Mouse (Mus musculus) embryonic facial prominence, embryonic 13.5 days (tissue): Measurements from ENCODE around the gene Bmpr2. TPM values are rescaled to one million over a fixed set of nuclear protein-coding genes. Genes with fewer than 3 reads are reported as not detected.

Experiments
- ATAC-seq: fragments of 200-750 bp; cut with Nextera tagmentation; 2 replicates; pipeline ENCODE4 v1.8.0; 2017; ENCODE audit warnings: low read depth; ENCODE audit not compliant: insufficient number of reproducible peaks, insufficient read depth, low FRiP score, low TSS enrichment
- H3K27ac ChIP-seq: fragments of 300-500 bp; sonication (generic); 2 replicates; pipeline ENCODE4 v1.5.1; 2015; ENCODE audit warnings: moderate library complexity, mild to moderate bottlenecking, inconsistent platforms
- H3K27me3 ChIP-seq: fragments of 300-500 bp; sonication (generic); 2 replicates; pipeline ENCODE4 v1.6.1; 2015; ENCODE audit warnings: mild to moderate bottlenecking, inconsistent platforms
- H3K36me3 ChIP-seq: fragments of 300-500 bp; sonication (generic); 2 replicates; pipeline ENCODE4 v1.6.1; 2015; ENCODE audit warnings: mild to moderate bottlenecking, inconsistent platforms
- H3K4me1 ChIP-seq: fragments of 300-500 bp; sonication (generic); 2 replicates; pipeline ENCODE4 v1.6.1; 2015; ENCODE audit warnings: inconsistent platforms
- H3K4me2 ChIP-seq: fragments of 300-500 bp; sonication (generic); 2 replicates; pipeline ENCODE4 v1.6.1; 2015; ENCODE audit warnings: moderate library complexity, mild to moderate bottlenecking, inconsistent platforms
- H3K4me3 ChIP-seq: fragments of 300-500 bp; sonication (generic); 2 replicates; pipeline ENCODE4 v1.5.1; 2015; ENCODE audit warnings: mild to moderate bottlenecking, inconsistent platforms
- H3K9ac ChIP-seq: fragments of 300-500 bp; sonication (generic); 2 replicates; pipeline ENCODE4 v1.6.1; 2015; ENCODE audit warnings: mild to moderate bottlenecking, inconsistent platforms
- H3K9me3 ChIP-seq: fragments of 300-500 bp; sonication (generic); 2 replicates; pipeline ENCODE4 v1.6.1; 2016; ENCODE audit warnings: inconsistent platforms
- WGBS: fragments of 180-500 bp; shearing (Covaris S2); methylation state at CpG from one replicate; pipeline ENCODE4 v1.1.7; 2015; ENCODE audit warnings: mixed read lengths; 5-methylcytosine and 5-hydroxymethylcytosine counted together
- polyA plus RNA-seq: library from polyadenylated mRNA; unstranded; fragments of >200 nt; fragmentation: Nextera tagmentation; extraction: Ambion mirVana; gene quantifications from 2 replicates; pipeline ENCODE4 v1.2.1, GENCODE M21; 2015

The Bmpr2 gene
- polyA plus RNA-seq, 1 experiment from 2014 or later = 10.5 TPM

DNA sequence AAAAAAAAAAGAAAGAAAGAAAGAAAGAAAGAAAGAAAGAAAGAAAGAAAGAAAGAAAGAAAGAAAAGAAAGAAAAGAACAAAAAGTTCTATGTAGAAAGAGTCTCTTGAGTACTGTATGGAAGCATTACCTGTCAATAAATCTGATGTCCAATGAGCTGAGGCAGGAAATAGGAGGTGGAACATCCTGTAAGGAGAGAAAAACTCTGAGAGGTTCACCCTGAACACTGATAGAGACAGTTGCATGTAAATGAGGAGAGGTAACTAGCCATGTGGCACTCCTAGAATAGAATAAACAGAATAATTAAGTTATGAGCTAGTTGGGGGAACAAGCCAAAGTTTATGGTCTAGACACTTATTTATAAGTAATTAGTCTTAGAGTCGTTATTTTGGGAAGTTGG lies 4.9 kb upstream of the Bmpr2 start:
- H3K9ac ChIP-seq = no peak overlapping the region
- no peak overlapping the region for H3K27ac ChIP-seq
- no peaks in the 10 kb centered on the region for H3K4me1 ChIP-seq
- H3K36me3 ChIP-seq = no peaks in the 10 kb centered on the region
- no peaks in the 10 kb centered on the region for H3K27me3 ChIP-seq
- H3K4me2 ChIP-seq = no peak overlapping the region
- 94% methylated on average over 1 of the region's 1 CpGs for WGBS
- no peaks in the 10 kb centered on the region for H3K9me3 ChIP-seq
- ATAC-seq = no peak
- H3K4me3 ChIP-seq = no peak overlapping the region

DNA sequence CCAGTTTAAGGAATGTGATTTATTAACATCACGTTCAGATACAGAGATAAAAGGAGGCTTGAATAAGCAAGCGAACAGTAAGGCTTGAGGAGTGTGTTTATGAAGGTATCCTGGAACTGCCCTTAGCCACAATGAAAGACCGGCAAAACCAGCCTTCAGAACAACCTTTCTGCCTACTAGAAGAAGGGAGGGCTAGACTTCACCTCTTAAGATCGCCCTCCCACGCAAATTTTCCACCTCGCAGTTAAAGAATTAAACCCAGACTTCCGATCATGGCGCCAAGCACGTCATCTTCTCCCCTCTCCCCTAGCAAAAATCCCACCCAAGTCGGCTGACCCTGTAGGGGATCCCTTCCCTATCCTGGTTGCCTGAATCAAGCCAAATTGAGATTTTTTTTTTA lies 992 bp upstream of the Bmpr2 start:
- no peaks in the 10 kb centered on the region for H3K36me3 ChIP-seq
- under 1% methylated on average over 10 of the region's 10 CpGs for WGBS
- peak overlapping the region; percentile 98 for H3K27ac ChIP-seq
- peak overlapping the region; percentile 96 for H3K4me3 ChIP-seq
- H3K9me3 ChIP-seq = no peaks in the 10 kb centered on the region
- ATAC-seq = no peak
- peaks cover 10% of the 10 kb centered on the region for H3K4me1 ChIP-seq
- peak overlapping the region; percentile 97 for H3K9ac ChIP-seq
- H3K27me3 ChIP-seq = no peaks in the 10 kb centered on the region
- H3K4me2 ChIP-seq = peak overlapping the region; percentile 71

DNA sequence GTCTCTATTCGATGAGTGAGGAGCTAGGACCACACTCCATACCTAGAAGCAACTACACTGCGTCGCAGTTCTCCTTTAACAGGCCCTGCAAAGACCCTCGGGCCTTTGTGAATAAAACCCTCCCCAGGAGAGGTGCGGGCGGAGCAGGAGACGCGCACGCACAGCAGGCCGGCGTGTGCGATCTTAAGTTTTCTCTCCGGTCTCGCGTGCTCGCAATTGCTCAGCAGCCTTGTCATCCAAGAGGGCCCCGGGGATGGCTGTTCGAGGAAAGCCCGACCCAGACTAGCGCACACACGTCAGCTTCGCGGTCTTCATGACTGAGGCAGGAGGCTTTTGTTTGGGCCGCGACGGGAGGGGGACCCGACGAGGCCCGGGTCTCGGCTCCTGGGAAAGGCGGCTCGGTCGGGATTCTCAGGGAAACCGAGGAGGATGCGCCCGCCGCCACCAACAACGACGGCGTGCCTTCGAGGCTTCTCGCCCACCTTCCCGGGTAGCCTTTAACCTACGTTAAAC lies 493 bp upstream of the Bmpr2 start:
- Histone ChIP-seq H3K4me1 (peaks cover 10% of the 10 kb centered on the region), H3K4me2 (peak overlapping the region; percentile 71), H3K9ac (peak overlapping the region; percentile 97), H3K27ac (peak overlapping the region; percentile 98), H3K4me3 (peak overlapping the region; percentile 96), H3K36me3 (no peaks in the 10 kb centered on the region), H3K9me3 (no peaks in the 10 kb centered on the region), H3K27me3 (no peaks in the 10 kb centered on the region)
- WGBS = under 1% methylated on average over 44 of the region's 44 CpGs
- ATAC-seq = peak; percentile 54

DNA sequence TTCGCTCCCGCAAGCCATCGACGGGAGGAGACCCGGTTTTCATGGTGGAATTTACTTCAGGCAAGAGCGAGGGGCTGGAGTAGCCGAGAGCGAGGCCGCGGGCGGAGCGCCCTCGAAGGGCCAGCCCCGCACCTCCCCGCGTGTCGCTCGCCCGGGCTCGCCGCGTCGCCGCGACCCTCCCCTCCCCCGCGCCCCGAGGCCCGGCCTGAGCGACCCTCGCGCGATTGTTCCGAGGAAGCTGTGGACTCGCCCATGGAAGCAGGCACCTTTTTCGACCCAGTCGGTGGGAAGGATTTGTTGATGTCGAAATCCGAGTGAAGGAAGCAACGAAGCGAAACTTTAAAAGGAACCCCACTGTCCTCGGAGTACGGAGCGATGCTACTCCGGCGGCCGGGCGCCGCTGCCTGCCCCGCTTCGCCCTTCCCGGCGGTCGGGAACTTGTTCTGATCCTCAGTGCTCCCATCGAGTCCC lies 616 bp downstream of the Bmpr2 start:
- Histone ChIP-seq H3K4me1 (peaks cover 12% of the 10 kb centered on the region), H3K27ac (peak overlapping the region; percentile 98), H3K9me3 (no peaks in the 10 kb centered on the region), H3K36me3 (peaks cover 2% of the 10 kb centered on the region; the same call in 1 of the 2 replicates), H3K4me2 (peak overlapping the region; percentile 71), H3K4me3 (peak overlapping the region; percentile 96), H3K9ac (peak overlapping the region; percentile 97), H3K27me3 (no peaks in the 10 kb centered on the region)
- no peak; the same call in 1 of the 2 replicates for ATAC-seq
- under 1% methylated on average over 52 of the region's 55 CpGs for WGBS

DNA sequence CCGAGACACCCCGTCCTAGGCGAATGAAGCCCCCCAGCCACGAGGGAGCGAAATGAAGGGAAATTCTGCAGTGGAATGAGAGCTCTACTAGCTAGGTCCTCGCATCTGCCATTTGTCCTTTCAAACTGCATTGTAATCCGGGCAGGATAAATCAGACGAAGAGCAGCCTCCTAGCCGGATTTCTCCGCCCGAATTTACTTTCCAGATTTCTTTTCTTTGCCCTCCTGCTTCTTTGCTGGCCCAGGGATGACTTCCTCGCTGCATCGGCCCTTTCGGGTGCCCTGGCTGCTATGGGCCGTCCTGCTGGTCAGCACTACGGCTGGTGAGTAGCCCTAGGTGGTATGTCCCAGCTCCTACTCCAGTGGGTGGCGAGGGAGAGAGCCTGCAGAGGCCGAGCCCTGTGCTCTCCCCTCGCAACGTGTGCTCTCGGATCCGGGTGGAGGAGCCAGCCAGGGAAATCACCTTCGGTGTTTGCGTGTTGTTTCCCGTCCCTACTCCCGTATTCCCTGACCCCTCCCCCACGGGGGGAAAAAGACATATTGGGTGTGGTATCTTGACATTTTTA lies 1.3 kb downstream of the Bmpr2 start:
- Histone ChIP-seq H3K4me3 (peak overlapping the region; percentile 96), H3K4me1 (peaks cover 12% of the 10 kb centered on the region), H3K27me3 (no peaks in the 10 kb centered on the region), H3K36me3 (peaks cover 8% of the 10 kb centered on the region; the same call in 1 of the 2 replicates), H3K27ac (peak overlapping the region; percentile 98), H3K9me3 (no peaks in the 10 kb centered on the region), H3K4me2 (peak overlapping the region; percentile 71), H3K9ac (peak overlapping the region; percentile 97)
- no peak for ATAC-seq
- under 1% methylated on average over 27 of the region's 27 CpGs for WGBS

DNA sequence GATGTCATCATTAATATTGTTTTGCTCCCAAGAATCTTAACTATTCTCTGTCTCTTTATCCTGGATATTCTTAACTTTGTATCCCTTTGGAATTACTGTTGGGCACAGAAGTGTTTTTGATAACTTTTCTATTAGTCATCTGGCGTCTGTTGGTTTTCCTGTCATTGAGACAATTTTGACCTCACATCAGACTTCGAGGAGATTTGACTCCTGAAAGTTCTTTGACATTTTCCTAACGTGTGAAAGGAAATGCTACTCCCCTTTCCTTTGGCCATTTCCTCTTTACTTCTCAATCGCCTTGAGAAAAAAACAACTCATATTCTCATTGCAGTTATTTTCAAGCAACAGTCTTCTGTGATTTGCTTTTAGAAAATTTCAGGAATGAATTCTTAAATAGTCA lies 2.1 kb downstream of the Bmpr2 start:
- no peak for ATAC-seq
- Histone ChIP-seq H3K4me1 (peaks cover 12% of the 10 kb centered on the region), H3K9me3 (no peaks in the 10 kb centered on the region), H3K27ac (no peak overlapping the region), H3K36me3 (peaks cover 8% of the 10 kb centered on the region; the same call in 1 of the 2 replicates), H3K27me3 (no peaks in the 10 kb centered on the region), H3K4me2 (peak overlapping the region; percentile 71), H3K9ac (peak overlapping the region; percentile 64; the same call in 1 of the 2 replicates), H3K4me3 (peak overlapping the region; percentile 96)
- WGBS = 3% methylated on average over 4 of the region's 4 CpGs

DNA sequence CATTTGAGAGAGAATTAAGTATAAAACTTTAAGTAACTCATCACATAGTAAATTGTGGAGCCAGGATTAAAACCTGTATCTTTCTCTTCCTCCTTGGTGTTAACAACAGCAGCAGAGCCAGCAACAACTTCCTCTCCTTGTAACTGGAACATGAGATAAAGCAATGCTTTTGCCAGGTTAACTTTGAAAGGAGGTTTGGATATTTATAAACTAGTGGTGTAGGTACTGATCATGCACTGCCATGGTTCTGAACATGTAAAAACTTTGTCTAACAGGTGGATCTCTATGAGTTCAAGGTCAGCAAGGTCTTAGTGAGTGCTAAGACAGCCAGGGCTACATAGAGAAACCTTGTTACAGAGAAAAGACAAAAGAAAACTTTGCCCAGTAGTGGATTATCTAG lies 3.4 kb downstream of the Bmpr2 start:
- Histone ChIP-seq H3K4me1 (peaks cover 16% of the 10 kb centered on the region), H3K4me3 (peak overlapping the region; percentile 36), H3K9ac (peak overlapping the region; percentile 57), H3K4me2 (peak overlapping the region; percentile 60), H3K27ac (no peak overlapping the region), H3K27me3 (no peaks in the 10 kb centered on the region), H3K36me3 (peaks cover 8% of the 10 kb centered on the region; the same call in 1 of the 2 replicates), H3K9me3 (no peaks in the 10 kb centered on the region)
- no peak for ATAC-seq

DNA sequence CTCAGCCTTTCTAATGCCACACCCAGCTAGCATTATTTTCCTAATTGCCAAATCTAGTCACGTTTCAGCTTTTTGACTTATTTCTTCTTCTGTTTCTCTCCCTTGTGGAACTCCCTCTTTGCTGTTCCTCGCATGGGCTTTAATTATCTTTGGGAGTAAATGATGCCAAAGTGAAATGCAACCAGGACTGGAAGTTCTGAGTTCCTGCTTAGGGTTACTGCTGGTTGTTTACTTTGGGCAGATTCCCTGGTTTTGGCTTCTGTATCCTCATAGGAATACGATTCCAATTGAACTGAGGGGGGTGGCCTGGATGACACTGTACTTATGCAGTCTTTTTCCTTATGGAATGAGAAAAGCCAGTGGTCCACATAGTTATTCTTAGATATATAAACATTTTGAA lies 8.7 kb downstream of the Bmpr2 start:
- peaks cover 8% of the 10 kb centered on the region; the same call in 1 of the 2 replicates for H3K36me3 ChIP-seq
- H3K4me3 ChIP-seq = no peak overlapping the region
- 65% methylated on average over 3 of the region's 3 CpGs for WGBS
- H3K4me1 ChIP-seq = peaks cover 13% of the 10 kb centered on the region
- no peak for ATAC-seq
- H3K27me3 ChIP-seq = no peaks in the 10 kb centered on the region
- H3K4me2 ChIP-seq = no peak overlapping the region
- no peak overlapping the region for H3K9ac ChIP-seq
- H3K9me3 ChIP-seq = no peaks in the 10 kb centered on the region
- H3K27ac ChIP-seq = no peak overlapping the region

DNA sequence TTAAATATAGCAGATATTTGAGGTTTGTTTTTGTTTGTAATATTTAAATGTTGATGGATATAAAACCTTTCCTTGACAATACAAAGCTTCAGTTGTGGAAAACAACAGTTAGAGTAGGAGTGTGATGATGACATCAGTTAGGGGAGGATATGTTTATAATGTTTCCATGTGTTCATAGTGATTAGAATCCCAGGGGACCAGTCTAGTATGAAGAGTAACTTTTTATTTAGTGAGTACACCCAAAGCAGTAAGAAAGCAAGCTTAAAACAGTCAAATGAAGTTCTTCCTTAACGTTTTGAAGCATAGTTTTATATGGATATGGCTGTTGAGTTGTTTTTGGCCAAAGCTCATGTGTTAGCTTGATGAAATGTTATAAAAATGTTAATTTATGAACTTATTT lies 17.9 kb downstream of the Bmpr2 start:
- 79% methylated on average over 1 of the region's 1 CpGs for WGBS
- Histone ChIP-seq H3K4me2 (no peak overlapping the region), H3K27me3 (no peaks in the 10 kb centered on the region), H3K9ac (no peak overlapping the region), H3K9me3 (no peaks in the 10 kb centered on the region), H3K4me1 (no peaks in the 10 kb centered on the region), H3K4me3 (no peak overlapping the region), H3K27ac (no peak overlapping the region), H3K36me3 (peaks cover 3% of the 10 kb centered on the region; the same call in 1 of the 2 replicates)
- no peak for ATAC-seq

DNA sequence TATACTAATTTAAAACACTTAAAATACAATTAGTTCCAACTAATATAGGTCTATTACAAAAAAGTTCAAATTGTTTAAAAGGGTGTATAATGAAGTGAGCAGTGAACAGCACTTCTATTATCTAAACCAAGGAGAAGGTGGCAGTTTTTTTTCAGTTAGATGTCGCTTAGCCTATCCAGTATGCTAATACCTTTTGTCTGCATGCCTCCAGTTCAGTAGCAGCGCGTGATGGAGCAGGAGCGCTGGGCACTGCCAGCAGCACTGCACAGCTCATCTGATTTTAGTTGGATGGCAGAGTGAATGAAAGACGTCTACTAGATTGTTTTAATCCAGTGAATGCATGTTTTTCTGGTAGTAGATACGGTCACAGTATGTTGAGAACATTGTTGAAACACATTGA lies 25.8 kb downstream of the Bmpr2 start:
- H3K27me3 ChIP-seq = no peaks in the 10 kb centered on the region
- no peak overlapping the region for H3K4me3 ChIP-seq
- H3K4me2 ChIP-seq = no peak overlapping the region
- no peaks in the 10 kb centered on the region for H3K36me3 ChIP-seq
- no peaks in the 10 kb centered on the region for H3K4me1 ChIP-seq
- WGBS = 69% methylated on average over 6 of the region's 6 CpGs
- no peak overlapping the region for H3K9ac ChIP-seq
- ATAC-seq = no peak
- H3K9me3 ChIP-seq = no peaks in the 10 kb centered on the region
- H3K27ac ChIP-seq = no peak overlapping the region

DNA sequence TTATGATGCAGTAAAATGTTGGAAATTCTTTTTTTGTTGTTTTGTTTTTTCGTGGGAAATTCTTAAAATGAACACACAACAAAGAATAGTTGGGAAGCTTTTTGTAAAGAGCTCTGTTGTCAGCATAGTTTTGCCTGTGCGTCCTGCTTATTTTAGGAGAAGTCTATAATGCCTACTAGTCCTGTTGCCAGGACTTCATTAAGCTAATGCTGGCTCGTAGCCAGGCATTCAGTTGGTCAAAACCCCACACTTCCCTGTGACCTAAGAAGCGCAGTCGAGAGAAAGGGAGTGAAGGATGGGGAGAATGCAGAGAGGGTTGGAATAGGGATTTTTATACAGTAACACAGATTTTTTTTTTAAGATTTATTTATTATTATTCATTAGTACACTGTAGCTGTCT lies 26.5 kb downstream of the Bmpr2 start:
- 79% methylated on average over 5 of the region's 5 CpGs for WGBS
- H3K36me3 ChIP-seq = no peaks in the 10 kb centered on the region
- no peaks in the 10 kb centered on the region for H3K27me3 ChIP-seq
- H3K9ac ChIP-seq = no peak overlapping the region
- H3K4me3 ChIP-seq = no peak overlapping the region
- H3K4me1 ChIP-seq = no peaks in the 10 kb centered on the region
- no peak overlapping the region for H3K27ac ChIP-seq
- H3K4me2 ChIP-seq = no peak overlapping the region
- H3K9me3 ChIP-seq = no peaks in the 10 kb centered on the region
- ATAC-seq = no peak

DNA sequence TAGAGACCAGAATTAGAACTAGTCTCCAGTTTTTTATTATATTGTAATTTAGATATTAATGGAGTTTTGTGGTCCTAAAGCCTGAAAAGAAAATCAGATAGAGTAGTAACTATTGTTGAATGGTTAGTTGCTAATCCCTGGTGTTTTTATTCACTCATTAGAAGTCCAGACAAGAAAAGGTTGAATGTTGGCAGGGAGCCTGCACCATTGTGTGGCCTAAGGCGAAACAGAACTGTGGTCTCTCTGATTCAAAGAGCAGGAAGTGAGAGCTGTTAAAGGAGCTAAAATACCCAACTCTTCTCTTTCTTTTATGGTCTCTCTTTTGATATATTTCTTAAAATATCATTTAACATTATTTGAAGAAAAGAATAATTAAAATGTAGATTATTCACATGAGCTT lies 32.1 kb downstream of the Bmpr2 start:
- Histone ChIP-seq H3K27ac (no peak overlapping the region), H3K36me3 (no peaks in the 10 kb centered on the region), H3K4me1 (0 out of 2 replicates have a peak, but pooled peaks cover 3% of the 10 kb centered on the region), H3K4me2 (no peak overlapping the region), H3K9ac (no peak overlapping the region), H3K9me3 (no peaks in the 10 kb centered on the region), H3K4me3 (no peak overlapping the region), H3K27me3 (no peaks in the 10 kb centered on the region)
- WGBS = 58% methylated on average over 1 of the region's 1 CpGs
- no peak for ATAC-seq
